Mouse (Mus musculus) liver, embryonic 11.5 days (tissue): ENCODE results near the gene 4921524J17Rik. TPM values are rescaled to one million over a fixed set of nuclear protein-coding genes. Genes with fewer than 3 reads are reported as not detected.

Source experiments
- polyA plus RNA-seq: library from polyadenylated mRNA; unstranded; fragments of >200 nt; fragmentation: Nextera tagmentation; extraction: Ambion mirVana; gene quantifications from 2 replicates; pipeline ENCODE4 v1.2.1, GENCODE M21; 2014

Gene 4921524J17Rik
- polyA plus RNA-seq, 1 experiment from 2014 or later, result 38.3 TPM

Other genes starting within 250 kb of the 4921524J17Rik start
- not detected in 2 replicates for gene Olfr371, start 206.8 kb downstream of the 4921524J17Rik start, polyA plus RNA-seq
- gene Orc6, start 133.2 kb downstream of the 4921524J17Rik start, polyA plus RNA-seq, result 165 and 170 TPM in 2 replicates
- 142 and 178 TPM in 2 replicates for gene Vps35, start 133.0 kb downstream of the 4921524J17Rik start, polyA plus RNA-seq
- gene Mylk3, start 46.5 kb downstream of the 4921524J17Rik start, polyA plus RNA-seq, result 26.6 and 31.3 TPM in 2 replicates
- gene Gpt2, start 59.7 kb upstream of the 4921524J17Rik start, polyA plus RNA-seq, result 25.7 and 27.0 TPM in 2 replicates
- 163 and 175 TPM in 2 replicates for gene Dnaja2, start 122.5 kb upstream of the 4921524J17Rik start, polyA plus RNA-seq